Mouse (Mus musculus) erythroblast, adult 5-6 weeks (primary cell): ENCODE measurements around the gene Rab1b. TPM values are rescaled to one million over a fixed set of nuclear protein-coding genes. Genes with fewer than 3 reads are reported as not detected.

Experiments
- ATAC-seq: replicated peaks from 2 replicates; pipeline ENCODE4 v1.8.0; 2016; ENCODE audit warnings: moderate number of reproducible peaks, mild to moderate bottlenecking, moderate TSS enrichment, inconsistent platforms; ENCODE audit not compliant: poor library complexity, low FRiP score, severe bottlenecking
- total RNA-seq, 2 experiments: library from RNA; stranded (forward) in 1 of 2; stranded (reverse) in 1 of 2; fragments of 150-400 nt in 1 of 2; fragments of 200-764, 138-1000 nt in 1 of 2; gene quantifications; 2 replicates each; pipeline versions ENCODE4 v1.2.3 to v1.2.4; 2015 to 2017; ENCODE audit warnings: low replicate concordance in 2 of 2

Rab1b gene
- total RNA-seq, 2 experiments from 2014 or later, result 19.4 to 23.6 TPM

DNA sequence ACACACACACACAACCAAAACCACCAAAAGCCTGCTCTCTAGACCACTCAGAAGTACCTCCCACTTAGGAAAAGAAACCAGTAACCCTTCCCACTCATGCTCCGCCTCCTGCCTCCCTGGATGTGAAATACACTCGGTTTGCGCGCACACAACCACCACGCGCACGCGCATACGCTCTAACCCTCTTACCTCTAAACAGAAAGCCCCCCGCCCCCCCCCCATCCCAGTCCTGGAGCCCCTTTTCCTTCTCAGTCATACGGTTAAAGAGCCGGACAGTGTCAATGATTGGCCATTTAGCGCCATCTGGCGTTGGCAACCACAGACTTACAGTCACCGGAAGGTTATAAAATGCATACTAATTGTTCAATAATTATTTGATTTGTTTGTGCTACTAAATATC lies 33.8 kb downstream of the Rab1b start:
- 0 out of 2 replicates have a peak, but pooled peaks have one; percentile 40 for ATAC-seq

DNA sequence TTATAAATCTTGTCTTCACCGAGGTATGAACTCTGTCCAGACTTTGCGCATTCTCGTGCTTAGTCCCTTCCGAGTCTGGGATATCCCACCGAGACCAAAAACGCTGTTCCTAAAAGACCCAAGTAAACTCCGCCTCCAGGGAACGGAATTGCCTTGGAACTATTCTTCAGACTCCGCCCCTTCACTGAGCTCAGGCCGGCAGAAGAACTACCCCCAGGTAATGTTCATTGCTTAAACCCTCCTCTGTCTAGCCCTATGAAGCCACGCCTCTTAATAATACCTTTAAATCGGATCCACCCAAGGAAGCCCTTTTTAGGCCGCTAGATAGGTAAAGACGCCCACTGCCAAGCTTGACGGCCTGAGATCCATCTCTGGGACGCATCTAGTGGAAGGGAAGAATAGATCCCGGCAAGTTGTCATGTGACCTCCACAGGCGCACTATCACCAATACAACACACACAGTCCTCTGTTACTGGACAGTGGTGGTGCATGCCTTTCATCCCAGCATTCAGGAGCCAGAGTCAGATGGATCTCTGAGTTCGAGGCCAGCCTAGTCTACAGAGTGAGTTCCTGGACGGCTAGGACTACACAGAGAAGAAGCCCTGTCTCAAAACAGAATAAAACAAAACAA lies 34.4 kb downstream of the Rab1b start:
- ATAC-seq, result 0 out of 2 replicates have a peak, but pooled peaks have one; percentile 13

DNA sequence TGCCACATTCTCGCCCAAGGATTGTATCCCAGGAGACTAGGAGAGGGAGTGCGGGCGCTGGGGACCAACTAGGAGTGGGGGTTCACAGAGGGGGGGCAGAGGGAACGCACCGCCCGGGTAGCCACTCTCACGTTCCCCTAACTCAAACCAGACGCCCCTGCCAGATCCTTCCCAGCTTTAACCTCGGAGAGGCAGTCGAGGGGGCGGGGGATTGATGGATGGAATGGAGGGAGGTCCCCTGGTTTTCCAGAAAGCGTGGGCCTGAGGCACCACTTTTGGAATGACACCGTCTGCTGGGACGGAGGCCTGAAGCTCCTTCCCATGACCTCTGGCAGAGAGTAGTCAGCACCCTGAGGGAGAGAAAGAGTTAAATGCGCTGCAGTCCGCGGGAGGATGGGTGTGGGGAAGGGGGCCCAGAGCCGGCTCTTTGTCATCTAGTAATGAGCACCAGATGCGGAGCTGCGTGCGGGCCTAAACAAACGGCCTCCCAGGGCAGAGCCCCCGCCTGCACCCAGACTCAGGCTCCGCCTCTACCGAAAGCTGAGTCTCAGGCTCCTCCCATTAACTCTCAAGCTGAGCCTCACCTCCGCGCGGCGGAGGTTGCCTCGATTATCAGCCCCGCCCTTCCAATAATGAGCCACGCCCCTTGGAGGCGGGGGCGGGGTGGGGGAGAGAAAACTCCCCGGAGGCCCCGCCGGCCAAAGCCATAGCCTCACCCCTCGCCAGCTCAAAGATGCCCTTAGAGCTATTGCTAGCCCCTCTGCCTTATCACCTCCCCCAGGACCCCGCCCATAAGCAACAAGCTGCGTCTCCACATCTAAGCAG lies 35.1 kb downstream of the Rab1b start:
- peak; percentile 74 for ATAC-seq

DNA sequence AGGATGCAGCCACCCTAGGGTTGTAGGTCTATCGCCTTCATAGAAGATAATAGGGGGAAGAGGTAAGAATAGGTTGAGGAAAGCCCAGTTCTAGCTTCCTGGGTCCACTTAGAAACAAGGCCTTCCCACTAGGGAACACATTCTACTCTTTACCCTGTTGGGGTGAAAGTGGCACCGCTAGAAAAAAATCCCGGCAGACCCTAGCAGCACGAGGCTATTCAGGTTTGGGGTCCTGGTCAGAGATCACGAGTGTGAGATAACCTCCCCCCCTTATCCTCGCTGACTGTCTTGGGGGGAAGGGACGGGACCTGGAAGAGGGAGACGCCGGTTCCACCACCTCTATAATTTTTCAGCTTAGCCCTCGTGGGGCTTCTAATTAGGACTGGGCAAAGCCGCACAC lies 35.8 kb downstream of the Rab1b start:
- no peak for ATAC-seq

DNA sequence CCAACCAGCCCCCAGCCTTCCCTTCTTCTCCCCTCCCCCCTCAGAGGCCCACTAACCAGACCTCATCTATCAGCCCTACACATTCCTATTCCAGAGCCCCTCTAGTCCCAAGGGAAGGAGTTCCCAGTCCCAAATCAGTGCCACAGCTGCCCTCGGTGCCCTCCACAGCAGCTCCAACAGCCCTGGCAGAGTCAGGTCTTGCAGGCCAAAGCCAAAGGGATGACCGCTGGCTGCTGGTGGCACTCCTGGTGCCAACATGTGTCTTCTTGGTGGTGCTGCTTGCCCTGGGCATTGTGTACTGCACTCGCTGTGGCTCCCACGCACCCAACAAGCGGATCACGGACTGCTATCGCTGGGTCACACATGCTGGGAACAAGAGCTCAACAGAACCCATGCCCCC lies 36.9 kb downstream of the Rab1b start:
- ATAC-seq, result no peak

DNA sequence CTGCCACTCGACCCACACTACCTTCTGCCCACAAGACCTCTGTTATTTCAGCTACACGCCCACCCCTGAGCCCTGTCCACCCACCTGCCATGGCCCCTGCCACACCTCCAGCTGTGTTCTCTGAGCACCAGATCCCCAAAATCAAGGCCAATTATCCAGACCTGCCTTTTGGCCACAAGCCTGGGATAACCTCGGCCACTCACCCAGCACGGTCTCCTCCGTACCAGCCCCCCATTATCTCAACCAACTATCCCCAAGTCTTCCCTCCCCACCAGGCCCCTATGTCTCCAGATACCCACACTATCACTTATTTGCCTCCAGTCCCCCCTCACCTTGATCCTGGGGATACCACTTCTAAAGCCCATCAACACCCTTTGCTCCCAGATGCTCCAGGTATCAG lies 37.4 kb downstream of the Rab1b start:
- no peak for ATAC-seq

DNA sequence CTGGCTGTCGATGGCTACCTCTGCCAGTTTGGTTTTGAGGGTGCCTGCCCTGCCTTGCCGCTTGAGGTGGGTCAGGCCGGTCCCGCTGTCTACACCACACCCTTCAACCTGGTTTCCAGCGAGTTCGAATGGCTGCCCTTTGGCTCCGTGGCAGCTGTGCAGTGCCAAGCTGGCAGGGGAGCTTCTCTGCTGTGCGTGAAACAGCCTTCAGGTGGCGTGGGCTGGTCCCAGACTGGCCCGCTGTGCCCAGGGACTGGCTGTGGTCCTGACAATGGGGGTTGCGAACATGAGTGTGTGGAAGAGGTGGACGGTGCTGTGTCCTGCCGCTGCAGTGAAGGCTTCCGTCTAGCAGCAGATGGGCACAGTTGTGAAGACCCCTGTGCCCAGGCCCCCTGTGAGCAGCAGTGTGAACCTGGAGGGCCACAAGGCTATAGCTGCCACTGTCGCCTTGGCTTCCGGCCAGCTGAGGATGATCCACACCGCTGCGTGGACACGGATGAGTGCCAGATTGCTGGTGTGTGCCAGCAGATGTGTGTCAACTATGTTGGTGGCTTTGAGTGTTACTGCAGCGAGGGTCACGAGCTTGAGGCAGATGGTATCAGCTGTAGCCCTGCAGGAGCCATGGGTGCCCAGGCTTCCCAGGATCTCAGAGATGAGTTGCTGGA lies 38.2 kb downstream of the Rab1b start:
- ATAC-seq, result no peak

DNA sequence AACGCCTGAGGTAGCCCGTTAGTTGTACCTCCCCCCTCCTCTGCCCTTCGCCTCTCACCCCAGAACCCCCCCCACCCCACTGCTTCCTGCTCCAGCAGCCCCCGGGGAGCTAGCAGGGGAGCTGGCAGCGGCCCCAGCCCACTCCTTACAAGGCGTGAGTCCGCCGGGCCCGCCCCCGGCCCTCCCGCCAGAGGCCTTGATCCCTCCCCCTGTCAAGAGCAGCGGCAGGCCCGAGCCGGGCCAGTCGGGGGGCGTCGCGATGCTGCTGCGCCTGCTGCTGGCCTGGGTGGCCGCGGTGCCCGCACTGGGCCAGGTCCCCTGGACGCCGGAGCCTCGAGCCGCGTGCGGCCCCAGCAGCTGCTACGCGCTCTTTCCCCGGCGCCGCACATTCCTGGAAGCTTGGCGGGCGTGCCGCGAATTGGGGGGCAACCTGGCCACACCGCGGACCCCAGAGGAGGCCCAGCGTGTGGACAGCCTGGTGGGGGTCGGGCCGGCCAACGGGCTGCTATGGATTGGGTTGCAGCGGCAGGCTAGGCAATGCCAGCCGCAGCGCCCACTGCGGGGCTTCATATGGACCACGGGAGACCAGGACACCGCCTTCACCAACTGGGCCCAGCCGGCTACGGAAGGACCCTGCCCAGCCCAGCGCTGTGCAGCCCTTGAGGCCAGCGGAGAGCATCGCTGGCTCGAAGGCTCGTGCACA lies 38.9 kb downstream of the Rab1b start, which contains the start of gene Cd248:
Gene Cd248 (plus strand): TSS at position 212 of the 703 bp plus-strand sequence.
- no peak for ATAC-seq

DNA sequence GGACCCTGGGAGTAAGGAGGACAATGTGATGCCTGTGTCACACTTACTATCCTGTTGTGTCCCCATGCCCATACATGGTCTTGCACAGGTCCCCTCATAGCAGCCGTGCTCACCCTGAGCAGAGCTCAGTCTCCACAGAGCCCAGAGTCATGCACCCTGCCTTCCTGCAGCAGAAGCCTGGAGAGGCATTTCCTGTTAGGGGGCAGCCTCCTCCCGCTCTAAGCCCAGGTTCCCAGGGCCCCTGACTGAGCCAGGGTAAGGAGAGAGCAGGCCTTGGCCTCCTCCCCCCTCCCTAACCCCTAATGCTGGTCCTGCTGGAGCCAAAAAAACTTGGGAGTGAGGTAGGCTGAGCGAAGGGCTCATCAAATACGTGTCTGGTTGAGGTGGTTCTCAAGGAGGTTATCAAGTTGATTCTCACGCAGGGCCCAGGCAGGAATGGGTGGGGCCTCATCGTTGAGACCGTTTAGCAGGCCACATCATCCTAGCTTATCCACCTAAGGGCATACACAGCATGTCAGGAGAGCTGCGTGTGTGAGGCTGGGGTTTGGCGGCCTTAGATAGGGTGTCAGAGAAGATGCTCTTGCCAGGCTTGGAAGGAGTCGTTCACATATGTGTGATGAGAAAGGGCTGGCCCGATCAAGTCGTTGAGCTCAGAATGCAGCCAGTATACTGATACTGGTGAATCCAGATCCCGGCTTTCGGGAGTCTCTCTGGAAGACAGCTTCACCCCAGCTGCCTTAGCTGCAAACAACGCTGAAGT lies 39.7 kb downstream of the Rab1b start:
- ATAC-seq, result peak; percentile 64

DNA sequence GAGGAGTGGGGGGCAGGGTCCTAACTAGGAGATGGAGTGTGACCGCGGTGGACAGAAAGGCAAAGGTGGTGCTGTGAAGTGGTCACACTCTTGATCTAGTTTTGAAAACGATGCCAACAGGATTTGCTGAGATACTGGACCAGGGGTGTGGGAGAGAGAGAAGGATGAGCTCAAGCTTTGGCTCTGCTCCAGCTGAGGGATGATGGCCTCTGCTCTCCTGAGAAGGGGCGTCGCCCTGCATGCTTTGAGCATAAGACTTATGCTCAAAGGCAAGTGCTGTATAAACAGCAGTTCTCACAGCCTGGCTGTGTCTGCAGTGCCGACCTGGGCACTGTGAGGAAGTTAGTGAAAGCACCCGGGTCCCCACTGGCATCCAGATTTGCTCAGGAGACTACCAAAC lies 41.8 kb downstream of the Rab1b start:
- no peak for ATAC-seq

DNA sequence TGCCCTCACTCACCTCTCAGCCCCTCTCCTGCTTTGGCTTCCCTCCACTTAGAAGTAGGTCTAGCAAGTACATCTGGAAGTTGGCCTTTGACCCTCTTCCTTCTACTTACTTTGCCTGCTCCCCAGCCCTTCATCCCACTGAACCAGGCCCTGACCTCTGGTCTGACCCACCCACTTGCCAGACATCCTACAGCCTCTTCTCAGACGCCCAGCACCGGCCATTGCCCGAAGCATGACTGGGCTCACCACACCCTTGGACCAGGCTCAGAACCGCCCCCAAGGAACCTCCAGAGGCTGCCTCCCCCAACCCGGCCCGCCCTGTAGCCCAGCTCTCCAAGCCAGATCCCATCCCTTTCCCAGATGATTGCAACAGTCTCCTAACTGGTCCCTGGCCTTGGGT lies 44.4 kb downstream of the Rab1b start:
- no peak for ATAC-seq

DNA sequence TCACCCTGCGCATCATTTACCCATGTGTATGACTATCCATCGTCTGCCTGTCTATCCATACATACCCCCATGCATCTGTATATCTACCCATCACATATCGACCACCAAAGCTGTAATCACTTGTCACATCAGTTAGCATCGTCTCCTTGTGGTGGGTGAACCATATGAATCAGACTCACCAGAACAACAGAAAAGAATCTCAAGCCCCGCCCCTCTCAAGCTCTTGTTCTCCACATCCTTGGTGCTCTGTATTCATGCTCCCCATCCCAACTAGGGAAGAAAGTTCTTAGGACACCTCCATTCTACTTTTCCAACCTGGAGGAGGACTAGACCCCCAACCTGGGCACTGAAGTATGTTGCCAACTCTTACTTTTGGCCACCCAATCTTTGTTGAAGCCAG lies 44.8 kb downstream of the Rab1b start:
- ATAC-seq, result no peak

DNA sequence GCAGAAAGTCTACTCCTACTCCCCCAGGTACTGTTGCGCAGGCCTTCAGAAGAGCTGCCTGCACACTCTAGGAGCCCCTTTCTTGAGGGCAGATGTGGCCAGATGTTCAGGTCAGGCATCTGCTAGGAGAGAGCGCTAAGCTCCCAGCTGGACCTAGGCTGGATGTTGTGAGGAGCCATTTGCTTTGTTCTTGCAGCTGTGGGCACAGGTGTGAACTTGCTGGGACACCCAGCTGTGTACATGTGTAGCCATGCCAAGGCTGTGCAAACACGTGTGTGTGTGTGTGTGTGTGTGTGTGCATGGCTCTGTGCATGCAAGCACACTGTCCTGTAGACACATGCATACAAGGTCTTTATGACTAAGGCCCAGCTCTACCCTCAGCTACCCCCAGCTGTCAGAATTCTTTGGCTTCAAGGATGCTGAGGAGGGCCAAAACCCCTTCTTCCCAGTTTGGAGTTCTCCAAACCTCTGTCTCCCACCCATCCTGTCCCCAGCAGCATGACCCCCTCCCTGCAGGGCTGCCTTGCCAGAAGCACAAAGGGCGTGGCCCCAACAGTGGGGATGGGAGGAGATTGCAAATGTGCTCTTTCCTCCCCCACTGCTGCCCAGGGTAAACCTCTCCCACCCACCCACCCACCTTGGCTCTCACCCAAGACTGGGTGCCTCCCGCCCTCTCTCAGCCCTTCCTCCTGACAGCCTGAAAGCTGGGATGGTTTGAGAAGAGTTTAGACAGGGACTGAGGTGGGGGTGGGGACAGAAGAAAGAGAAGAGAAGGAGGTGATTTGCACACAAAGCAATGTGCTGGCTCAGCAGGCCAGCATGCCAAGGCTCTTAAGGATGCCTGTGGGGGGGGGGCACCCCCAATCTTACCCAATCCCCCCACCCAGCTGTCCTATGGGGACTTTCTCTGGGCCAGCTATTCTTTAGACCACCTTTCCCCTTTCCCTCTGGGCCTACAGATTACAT lies 46.2 kb downstream of the Rab1b start:
- no peak for ATAC-seq

DNA sequence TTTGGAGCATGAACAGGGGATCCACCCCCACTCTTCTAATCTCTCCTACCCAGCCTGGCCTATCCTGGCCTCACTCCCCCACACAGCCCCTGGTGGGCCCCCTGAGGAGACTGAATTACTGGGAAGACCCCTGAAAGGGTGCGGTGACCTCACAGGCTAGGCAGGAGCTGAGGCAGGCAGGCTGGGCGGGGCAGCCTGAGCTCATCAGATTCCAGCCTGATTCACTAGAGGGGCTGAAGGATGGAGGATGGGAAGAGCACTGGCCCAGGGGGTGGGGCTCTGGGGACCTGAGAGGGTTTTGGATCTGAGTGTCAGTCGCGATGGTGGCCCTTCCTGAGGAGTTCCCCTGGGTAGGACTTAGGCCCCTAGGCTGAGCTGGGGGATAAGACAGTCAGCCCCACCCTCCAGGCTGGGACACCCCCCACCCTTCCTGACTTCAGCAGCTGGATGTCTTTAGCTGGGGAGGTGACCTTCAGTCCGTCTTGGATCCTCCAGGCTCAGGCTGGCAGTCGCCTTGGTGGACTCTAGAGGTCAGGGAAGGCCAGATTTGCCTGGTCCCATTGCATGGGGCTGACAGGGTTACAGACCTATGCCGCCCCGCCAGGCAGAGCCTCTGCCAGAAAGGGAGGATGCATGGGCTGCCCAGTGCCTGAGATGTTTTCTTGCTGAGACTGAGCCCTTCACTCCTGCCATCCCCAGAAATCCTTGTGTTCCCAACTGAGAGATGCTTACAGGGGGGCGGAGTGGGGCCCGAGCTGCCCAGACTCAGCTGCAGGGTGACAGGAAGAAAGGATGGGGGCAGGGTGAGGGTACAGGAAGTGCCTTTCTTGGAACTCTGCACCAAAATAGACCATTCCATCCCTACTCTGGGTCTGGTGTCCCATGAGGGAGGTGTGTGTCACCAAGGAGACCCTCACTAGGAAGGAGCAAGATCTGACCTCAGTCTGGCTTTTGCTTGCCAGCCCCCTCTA lies 47.8 kb downstream of the Rab1b start:
- no peak for ATAC-seq

DNA sequence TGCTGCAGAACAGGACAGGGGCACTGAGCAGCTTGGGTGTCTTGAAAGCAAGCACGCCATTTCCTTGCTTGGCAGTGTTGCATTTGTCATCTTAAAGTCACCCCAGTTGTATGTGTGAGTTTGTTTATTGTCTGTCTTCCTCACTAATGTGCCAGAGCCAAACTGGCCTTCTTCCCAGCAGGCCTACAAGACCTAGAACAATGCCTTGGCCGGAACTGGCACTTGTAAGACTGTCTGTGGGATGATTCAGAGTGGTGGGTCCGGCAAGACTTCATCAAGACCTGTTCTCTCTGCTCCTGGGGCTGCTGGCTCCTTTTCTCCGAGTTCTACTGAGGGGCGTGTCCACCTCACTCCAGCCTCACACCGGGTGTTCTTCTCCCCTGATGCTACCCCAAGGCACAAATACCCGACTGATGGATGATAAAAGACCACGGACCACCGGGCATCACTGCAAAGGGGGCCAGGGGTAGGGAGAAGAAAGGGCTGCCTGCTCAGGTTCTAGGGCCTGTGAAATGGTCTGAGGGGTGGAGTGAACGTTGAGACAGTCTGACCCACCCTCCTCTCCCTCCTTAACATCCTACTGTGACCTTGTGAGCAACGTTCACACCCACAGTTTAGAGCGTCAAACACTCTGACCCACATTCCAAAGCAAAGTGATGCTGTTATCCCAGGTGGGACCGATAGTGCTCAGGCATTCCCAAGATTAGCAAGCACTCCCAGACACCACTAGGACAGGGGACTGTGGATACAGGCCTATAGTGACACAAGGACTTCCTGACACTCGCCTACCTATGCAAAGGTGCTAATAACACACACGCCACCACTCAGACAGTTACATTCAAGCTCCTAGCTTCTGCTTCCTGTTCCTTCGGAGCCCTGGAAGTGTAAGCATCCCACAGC lies 48.7 kb downstream of the Rab1b start:
- no peak for ATAC-seq

DNA sequence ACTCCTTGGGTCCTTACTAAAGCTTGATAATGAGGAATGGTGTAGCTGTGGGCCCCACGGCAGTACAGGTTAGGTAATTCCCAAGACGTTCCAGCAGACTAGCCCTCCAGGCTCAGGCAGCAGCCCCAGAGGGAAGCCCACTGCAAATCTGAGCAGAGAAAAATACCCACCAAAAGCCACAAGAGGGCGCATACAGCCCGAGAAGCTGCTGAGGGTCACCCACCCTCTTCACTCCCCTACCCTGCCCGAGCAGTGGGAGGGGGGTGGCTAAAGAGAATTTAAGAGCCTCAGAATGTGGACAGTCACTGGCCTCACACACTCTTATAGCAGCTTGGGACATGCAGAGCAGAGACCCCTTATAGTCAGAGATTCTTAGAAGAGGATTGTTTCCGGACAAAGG lies 50.6 kb downstream of the Rab1b start:
- 0 out of 2 replicates have a peak, but pooled peaks have one; percentile 34 for ATAC-seq
